Comparison of ENCODE assay signal across 9 mouse cellular contexts in genomic region chr4:105169093-105169571, GRCm38 (mm10). TPM values are rescaled to one million over a fixed set of nuclear protein-coding genes. Genes with fewer than 3 reads are reported as not detected.
DNase-seq lines count a peak whose midpoint lies in the region; ATAC-seq and TF ChIP-seq lines count a peak whose summit lies in the region.
"Had no signal": no experiment of that assay in that cellular context is flagged by ENCODE, and none has a peak within 500 bp of the region (broad histone marks: within the 10 kb centered on the region; RNA-seq: fewer than 3 reads in every experiment).

No protein-coding gene starts in this region.

- TF ChIP-seq CTCF in lung, embryonic 14.5 days (IDR thresholded peaks at IDR 0.05; ENCODE audit: low read depth): no peak
- TF ChIP-seq CTCF in lung, adult 2 months (IDR thresholded peaks at IDR 0.05; ENCODE audit: insufficient read depth, low read length): no peak
- TF ChIP-seq CTCF in forebrain, postnatal 0 days (IDR thresholded peaks at IDR 0.05; ENCODE audit: low read depth): no peak

- peak; percentile 29; the same call in 1 of the 2 replicates for ATAC-seq in lung, embryonic 14.5 days (ENCODE audit: insufficient read depth)
- no peak for ATAC-seq in forebrain, postnatal 0 days
- no peak for ATAC-seq in neural tube, embryonic 15.5 days (ENCODE audit: low FRiP score)

- DNase-seq in lung, embryonic 14.5 days: peak; percentile 67
- no peak for DNase-seq in lung, adult 2 months
- DNase-seq in forebrain, postnatal 0 days: no peak
- peak; percentile 39 for DNase-seq in lung, postnatal 25 days (ENCODE audit: low spot score)
- DNase-seq in right cerebral cortex, adult 2 months (ENCODE audit: low spot score in 2 of 2): no peak
- DNase-seq in urinary bladder, postnatal 14 days (ENCODE audit: low spot score): no peak
- DNase-seq in layer of hippocampus, adult 8-10 months (ENCODE audit: low spot score in 2 of 2): no peak
- DNase-seq: gastrocnemius, postnatal 10 days had no signal

- peaks cover 19% of the 10 kb centered on the region; the same call in 1 of the 2 replicates for H3K4me1 ChIP-seq in lung, embryonic 14.5 days (ENCODE audit: insufficient read depth)
- H3K4me1 ChIP-seq in lung, adult 2 months (ENCODE audit: control insufficient read depth, insufficient read depth, low read length): peaks cover 10% of the 10 kb centered on the region
- H3K4me1 ChIP-seq in forebrain, postnatal 0 days (ENCODE audit: insufficient read depth): peaks cover 25% of the 10 kb centered on the region; the same call in 1 of the 2 replicates
- peaks cover 42% of the 10 kb centered on the region for H3K4me1 ChIP-seq in neural tube, embryonic 15.5 days

- no peak for TF ChIP-seq POLR2A in lung, adult 2 months (IDR thresholded peaks at IDR 0.05; ENCODE audit: borderline replicate concordance, extremely low read depth, low read depth, low read length)

- no peak overlapping the region for H3K4me3 ChIP-seq in lung, embryonic 14.5 days (ENCODE audit: low read depth, low read length)
- H3K4me3 ChIP-seq in lung, adult 2 months (replicated peaks; ENCODE audit: extremely low read depth, low read depth, low read length): no peak overlapping the region
- no peak overlapping the region for H3K4me3 ChIP-seq in forebrain, postnatal 0 days (ENCODE audit: low read depth, low read length)
- no peak overlapping the region for H3K4me3 ChIP-seq in neural tube, embryonic 15.5 days (replicated peaks)

- H3K9ac ChIP-seq in lung, embryonic 14.5 days: no peak overlapping the region
- H3K9ac ChIP-seq in forebrain, postnatal 0 days: peak overlapping the region; percentile 11; the same call in 1 of the 2 replicates
- no peak overlapping the region for H3K9ac ChIP-seq in neural tube, embryonic 15.5 days (replicated peaks)

- H3K9me3 ChIP-seq in lung, embryonic 14.5 days (ENCODE audit: low read depth, low read length): no peaks in the 10 kb centered on the region
- H3K9me3 ChIP-seq in forebrain, postnatal 0 days (ENCODE audit: low read length): no peaks in the 10 kb centered on the region
- no peaks in the 10 kb centered on the region for H3K9me3 ChIP-seq in neural tube, embryonic 15.5 days (replicated peaks)

- WGBS in lung, embryonic 14.5 days: 32% methylated on average over 7 of the region's 7 CpGs
- 31% methylated on average over 7 of the region's 7 CpGs for WGBS in lung, adult 2 months
- WGBS in forebrain, postnatal 0 days: 13% methylated on average over 7 of the region's 7 CpGs
- WGBS in neural tube, embryonic 15.5 days: 20% methylated on average over 7 of the region's 7 CpGs

- no peak overlapping the region for H3K4me2 ChIP-seq in lung, embryonic 14.5 days
- H3K4me2 ChIP-seq in forebrain, postnatal 0 days (ENCODE audit: low read depth): no peak overlapping the region
- H3K4me2 ChIP-seq in neural tube, embryonic 15.5 days: peak overlapping the region; percentile 5; the same call in 1 of the 2 replicates

- peaks cover 15% of the 10 kb centered on the region; the same call in 1 of the 2 replicates for H3K36me3 ChIP-seq in lung, embryonic 14.5 days (ENCODE audit: insufficient read depth)
- H3K36me3 ChIP-seq in forebrain, postnatal 0 days (ENCODE audit: insufficient read depth): no peaks in the 10 kb centered on the region
- H3K36me3 ChIP-seq in neural tube, embryonic 15.5 days: no peaks in the 10 kb centered on the region

- H3K27ac ChIP-seq in lung, embryonic 14.5 days (ENCODE audit: low read depth): no peak overlapping the region
- H3K27ac ChIP-seq in forebrain, postnatal 0 days (ENCODE audit: low read depth, low read length): peak overlapping the region; percentile 10; the same call in 1 of the 2 replicates
- H3K27ac ChIP-seq in neural tube, embryonic 15.5 days (replicated peaks): peak overlapping the region; percentile 69

- H3K27me3 ChIP-seq in lung, embryonic 14.5 days (ENCODE audit: insufficient read depth, low read length): no peaks in the 10 kb centered on the region
- H3K27me3 ChIP-seq in forebrain, postnatal 0 days (ENCODE audit: insufficient read depth, low read length): no peaks in the 10 kb centered on the region
- no peaks in the 10 kb centered on the region for H3K27me3 ChIP-seq in neural tube, embryonic 15.5 days (replicated peaks)

RNA-seq across cellular contexts. Expression of gene Plpp3, which starts 12.0 kb away (rescaled TPM):
- 64.8 and 67.1 TPM in 2 replicates for polyA plus RNA-seq in lung, embryonic 14.5 days (2014; fragmentation: Nextera tagmentation; extraction: Ambion mirVana)
- polyA plus RNA-seq in lung, adult 2 months (2012; rRNA removed): 170 and 187 TPM in 2 replicates
- total RNA-seq in forebrain, postnatal 0 days (2014; rRNA removed): 64.8 and 87.3 TPM in 2 replicates
- polyA plus RNA-seq in forebrain, postnatal 0 days (2015; fragmentation: Nextera tagmentation; extraction: Ambion mirVana): 82.8 and 117 TPM in 2 replicates
- 72.6 and 73.6 TPM in 2 replicates for polyA plus RNA-seq in neural tube, embryonic 15.5 days (2015; fragmentation: Nextera tagmentation; extraction: Ambion mirVana)
- total RNA-seq in layer of hippocampus, adult 8-10 months (2022): 100 to 1,000 TPM; 212 to 254 (median 222) TPM

RNA-seq across cellular contexts. Expression of gene Prkaa2, which starts 59.4 kb away (rescaled TPM):
- polyA plus RNA-seq in lung, embryonic 14.5 days (2014; fragmentation: Nextera tagmentation; extraction: Ambion mirVana): 1.2 and 1.9 TPM in 2 replicates
- polyA plus RNA-seq in lung, adult 2 months (2012; rRNA removed): 2.7 and 5.2 TPM in 2 replicates
- total RNA-seq in forebrain, postnatal 0 days (2014; rRNA removed): 24.2 and 29.1 TPM in 2 replicates
- polyA plus RNA-seq in forebrain, postnatal 0 days (2015; fragmentation: Nextera tagmentation; extraction: Ambion mirVana): 10.6 and 14.5 TPM in 2 replicates
- 9.6 and 10.7 TPM in 2 replicates for polyA plus RNA-seq in neural tube, embryonic 15.5 days (2015; fragmentation: Nextera tagmentation; extraction: Ambion mirVana)
- total RNA-seq in layer of hippocampus, adult 8-10 months (2022): 10 to 100 TPM; 19.1 to 21.2 (median 20.1) TPM

Comparison
In these comparisons a context has a peak if more than half of its experiments do, and no peak if none do; other contexts are left out.
1. DNase-seq: peak in lung, embryonic 14.5 days (single experiment) and lung, postnatal 25 days (single experiment); none in lung, adult 2 months (single experiment), forebrain, postnatal 0 days (single experiment), right cerebral cortex, adult 2 months (0 of 2), urinary bladder, postnatal 14 days (single experiment) and layer of hippocampus, adult 8-10 months (0 of 2).